Mouse (Mus musculus) cortical plate, adult 2 months (tissue): ENCODE results near the gene Col5a1. TPM values are rescaled to one million over a fixed set of nuclear protein-coding genes. Genes with fewer than 3 reads are reported as not detected.

Experiments used
- H3K27ac ChIP-seq: fragments of 200-500 bp; 2 replicates; pipeline ENCODE4 v1.5.1; 2012; ENCODE audit warnings: low read length, control low read depth, inconsistent platforms; ENCODE audit not compliant: insufficient read depth
- H3K4me1 ChIP-seq: fragments of 200-500 bp; 2 replicates; pipeline ENCODE4 v1.6.1; 2011; ENCODE audit warnings: low read length; ENCODE audit not compliant: control insufficient read depth, insufficient read depth
- H3K4me3 ChIP-seq: fragments of 200-500 bp; 2 replicates; pipeline ENCODE4 v1.5.1; 2011; ENCODE audit warnings: mild to moderate bottlenecking, low read length, control low read depth; ENCODE audit not compliant: insufficient read depth
- CTCF ChIP-seq: fragments of 200-500 bp; IDR thresholded peaks from 2 replicates; pipeline ENCODE4 v1.5.1; 2011; ENCODE audit warnings: mild to moderate bottlenecking, control low read depth, low read length; ENCODE audit not compliant: insufficient read depth; ENCODE audit errors: extremely low read depth
- POLR2A ChIP-seq: fragments of 200-500 bp; IDR thresholded peaks from 2 replicates; pipeline ENCODE4 v1.6.1; 2011; ENCODE audit warnings: mild to moderate bottlenecking, low read length, control low read depth; ENCODE audit not compliant: insufficient read depth; ENCODE audit errors: extremely low read depth
- polyA plus RNA-seq: library from polyadenylated mRNA; depleted of rRNA; stranded (reverse); fragments of >200 nt; gene quantifications from 2 replicates; pipeline ENCODE4 v1.2.3, GENCODE M21; 2012; rRNA removed

Col5a1 gene
- polyA plus RNA-seq, 1 experiment = 32.6 TPM

DNA sequence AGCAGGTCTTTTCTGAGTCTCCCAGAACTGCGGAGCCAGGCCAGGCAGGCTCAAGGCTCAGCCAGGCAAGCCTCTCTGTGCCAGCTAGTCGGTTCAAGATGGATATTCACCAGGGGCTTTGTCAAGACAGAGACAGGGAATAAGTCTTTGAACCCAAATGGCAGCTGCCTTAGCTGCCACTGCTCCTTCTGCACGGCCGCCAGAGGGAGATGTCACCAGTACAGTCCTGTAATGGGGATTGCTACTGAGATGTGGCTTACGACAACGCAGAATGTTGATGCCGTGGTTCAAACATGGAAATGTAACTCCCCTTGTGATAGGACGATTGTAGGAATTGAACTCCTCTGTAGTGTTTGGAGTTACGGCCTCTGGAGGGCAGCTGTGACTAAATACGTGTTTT is 199.9 kb downstream of the Col5a1 start:
- TF ChIP-seq POLR2A (no peak), CTCF (no peak)
- Histone ChIP-seq H3K27ac (no peak overlapping the region), H3K4me1 (no peaks in the 10 kb centered on the region), H3K4me3 (no peak overlapping the region)

- Histone ChIP-seq H3K4me1 (no peaks in the 10 kb centered on the region), H3K4me3 (no peak overlapping the region), H3K27ac (no peak overlapping the region)
- TF ChIP-seq CTCF = no peak
These were observed 202.9 kb downstream of the Col5a1 start for GRCm38 (mm10) chr2:28089095-28089494.

Other genes with a start within 250 kb of the Col5a1 start
- 17.3 and 18.4 TPM in 2 replicates for gene Rxra, start 210.0 kb upstream of the Col5a1 start, polyA plus RNA-seq
- not detected in 2 replicates for gene Fcnb, start 198.5 kb downstream of the Col5a1 start, polyA plus RNA-seq